Mouse (Mus musculus) G1E-ER4 (cell line): Measurements from ENCODE around the gene Cbln1. TPM values are rescaled to one million over a fixed set of nuclear protein-coding genes. Genes with fewer than 3 reads are reported as not detected.

ENCODE experiments used
- GATA1 ChIP-seq: IDR thresholded peaks from one replicate; pipeline ENCODE4 v1.8.0; 2012; ENCODE audit warnings: low read length, inconsistent platforms
- polyA plus RNA-seq: library from polyadenylated mRNA; stranded (reverse); fragments of >175 nt; gene quantifications from 2 replicates; pipeline ENCODE4 v1.2.3, GENCODE M21; 2012

The Cbln1 gene
- polyA plus RNA-seq, 1 experiment, result not detected

DNA sequence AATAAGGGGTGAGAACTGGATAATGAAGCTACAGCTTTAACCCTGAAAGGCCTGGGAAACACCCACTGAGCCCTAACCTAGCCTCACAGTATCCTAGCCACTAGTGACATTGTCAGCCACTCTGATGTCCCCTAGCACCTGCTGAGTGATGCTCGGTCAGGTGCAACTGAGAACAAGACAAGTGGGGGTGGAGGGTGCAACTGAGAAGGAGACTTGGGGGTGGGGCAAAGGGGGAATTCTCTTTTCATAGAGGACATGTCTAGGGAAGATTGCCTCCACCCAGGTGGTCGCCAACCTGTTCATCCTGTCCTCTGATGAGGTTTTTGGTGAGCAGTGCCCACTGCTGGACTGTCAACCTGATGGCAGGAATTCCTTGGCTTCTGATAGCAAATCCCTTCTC lies 1.5 kb upstream of the Cbln1 start:
- TF ChIP-seq GATA1, result no peak

GRCm38 (mm10) chr8:87473314-87473713 lies 905 bp upstream of the Cbln1 start:
- TF ChIP-seq GATA1, result no peak

- TF ChIP-seq GATA1, result no peak
Measured at GRCm38 (mm10) chr8:87471603-87472270, 672 bp downstream of the Cbln1 start.

DNA sequence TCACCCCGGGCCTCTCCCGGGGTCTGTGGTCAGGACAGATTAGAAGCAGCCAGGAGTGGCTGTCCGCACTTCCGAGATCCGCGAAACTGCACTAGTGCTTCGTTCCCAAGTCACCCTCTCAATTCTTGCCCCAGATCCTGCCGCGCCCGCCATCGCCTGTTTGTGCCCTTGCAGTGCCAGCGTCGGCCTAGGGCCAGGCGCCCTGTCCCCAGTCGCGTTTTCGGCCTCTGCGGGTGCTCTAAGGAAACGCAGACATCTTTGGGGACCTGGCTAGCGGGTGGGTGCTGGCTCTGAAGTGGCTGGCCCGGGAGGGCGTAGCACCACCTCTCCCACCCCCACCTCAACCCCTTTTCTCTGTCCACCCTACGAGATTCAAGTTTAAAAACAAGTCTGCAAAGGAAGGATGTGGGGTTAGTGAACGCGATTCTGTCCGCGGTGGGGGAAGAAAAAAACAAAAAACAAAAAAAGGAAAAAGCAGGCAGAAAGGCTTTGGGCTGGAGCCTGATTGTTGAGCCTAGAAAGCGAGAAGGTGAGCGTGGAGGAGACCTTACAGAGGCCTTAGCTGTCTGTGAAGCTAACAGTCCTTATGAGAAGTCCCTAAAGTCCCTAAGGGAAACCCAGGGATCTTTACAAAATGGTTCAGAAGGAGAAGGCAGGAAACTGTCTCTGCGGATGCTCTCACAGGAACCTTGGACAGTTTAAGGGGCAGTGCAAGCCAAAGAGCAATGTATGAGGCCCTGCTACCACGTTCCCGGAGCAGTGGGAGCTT lies 1.4 kb downstream of the Cbln1 start:
- TF ChIP-seq GATA1, result no peak

DNA sequence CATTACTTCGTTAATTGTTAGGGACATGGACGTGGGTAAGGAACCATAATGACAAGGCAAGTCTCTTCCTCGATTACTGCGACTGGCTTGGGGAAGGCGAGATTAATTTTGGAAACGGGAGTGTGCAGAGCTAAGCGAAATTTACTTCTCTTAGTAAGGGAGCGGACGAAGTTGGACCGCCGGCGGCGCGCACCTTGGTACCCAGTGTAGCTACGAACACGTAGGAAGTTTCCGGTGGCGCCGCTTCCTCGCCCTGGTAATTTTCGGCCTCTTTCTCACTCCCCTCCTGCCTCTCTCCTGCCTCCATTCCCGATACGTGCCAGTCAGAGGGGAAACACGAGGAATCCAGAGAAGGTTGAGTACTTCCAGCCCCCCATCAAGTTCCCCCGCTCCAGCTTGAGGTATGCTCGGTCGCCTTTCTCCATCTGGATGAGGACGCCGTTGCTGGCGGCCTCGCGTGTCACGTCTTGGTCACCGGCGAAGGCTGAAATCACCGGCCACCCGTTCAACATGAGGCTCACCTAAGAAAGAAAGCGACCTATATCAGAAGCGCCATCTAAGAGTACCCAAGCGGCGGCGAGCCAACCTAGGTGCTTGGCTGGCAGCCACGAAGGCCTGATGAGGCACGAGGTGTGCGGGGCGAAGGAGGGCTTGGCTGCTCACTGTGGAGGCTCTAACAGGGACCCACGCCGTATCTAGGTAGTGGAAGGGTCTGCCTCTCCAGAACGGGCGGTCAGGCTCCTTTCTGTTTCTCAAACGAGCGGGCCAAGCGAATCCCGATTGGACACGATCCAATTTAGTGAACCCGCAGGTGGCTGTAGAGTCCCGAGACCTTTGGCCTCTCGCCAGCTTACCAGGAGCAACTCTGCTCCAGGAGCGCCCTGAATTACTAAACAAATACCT lies 2.2 kb downstream of the Cbln1 start:
- no peak for TF ChIP-seq GATA1

GRCm38 (mm10) chr8:87468958-87469815 lies 3.2 kb downstream of the Cbln1 start:
- no peak for TF ChIP-seq GATA1

GRCm38 (mm10) chr8:87468416-87468957 lies 3.9 kb downstream of the Cbln1 start:
- TF ChIP-seq GATA1, result no peak

GRCm38 (mm10) chr8:87467906-87468305 lies 4.5 kb downstream of the Cbln1 start:
- no peak for TF ChIP-seq GATA1

DNA sequence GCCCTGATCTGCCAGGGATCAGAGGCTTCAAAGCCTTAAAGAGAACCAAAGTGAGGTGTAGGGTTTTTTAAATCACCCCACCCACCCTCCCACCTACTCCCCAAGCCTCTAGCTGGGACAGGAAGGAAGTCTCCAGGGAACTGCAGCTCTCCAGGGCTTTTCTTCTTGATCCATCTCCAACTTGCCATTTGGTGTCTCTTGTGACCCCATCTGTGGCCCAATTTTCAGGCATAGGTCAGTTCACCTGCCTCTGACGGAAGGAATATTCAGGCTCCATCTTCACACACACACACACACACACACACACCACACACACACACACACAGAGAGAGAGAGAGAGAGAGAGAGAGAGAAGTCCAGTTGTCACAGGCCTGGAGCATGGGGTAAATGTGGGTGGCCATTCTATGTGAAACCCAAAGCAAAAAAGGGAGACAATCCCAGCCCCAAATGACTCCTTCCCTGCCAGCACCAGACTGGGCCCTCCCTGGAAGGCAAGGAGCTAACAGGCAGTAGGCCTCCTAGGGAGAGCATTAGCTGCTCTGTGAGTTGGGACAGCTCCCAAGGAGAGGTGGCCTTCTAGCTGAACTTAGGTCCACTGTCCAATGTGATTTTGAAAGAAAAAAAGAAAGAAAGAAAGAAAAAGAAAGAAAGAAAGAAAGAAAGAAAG lies 5.3 kb downstream of the Cbln1 start:
- no peak for TF ChIP-seq GATA1

DNA sequence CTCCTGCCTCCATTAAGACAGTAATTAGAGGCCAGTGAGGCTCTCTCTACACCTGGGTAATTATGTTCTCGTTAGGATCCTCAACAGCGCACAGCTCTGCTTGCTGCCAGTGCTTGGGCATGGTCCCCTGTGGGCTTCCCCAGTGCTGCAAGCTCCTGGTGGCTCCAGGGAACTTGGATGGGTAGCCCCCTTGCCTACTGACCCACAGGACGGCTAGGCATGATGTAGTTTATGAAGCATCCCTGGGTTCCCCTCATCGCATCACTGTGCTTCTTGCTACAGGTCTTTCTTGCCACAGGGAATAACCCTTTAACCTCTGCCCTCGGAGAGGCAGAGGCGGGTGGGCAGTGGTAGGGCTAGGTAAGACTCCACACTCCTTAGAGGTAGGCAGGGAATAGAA lies 6.1 kb downstream of the Cbln1 start:
- TF ChIP-seq GATA1, result no peak

DNA sequence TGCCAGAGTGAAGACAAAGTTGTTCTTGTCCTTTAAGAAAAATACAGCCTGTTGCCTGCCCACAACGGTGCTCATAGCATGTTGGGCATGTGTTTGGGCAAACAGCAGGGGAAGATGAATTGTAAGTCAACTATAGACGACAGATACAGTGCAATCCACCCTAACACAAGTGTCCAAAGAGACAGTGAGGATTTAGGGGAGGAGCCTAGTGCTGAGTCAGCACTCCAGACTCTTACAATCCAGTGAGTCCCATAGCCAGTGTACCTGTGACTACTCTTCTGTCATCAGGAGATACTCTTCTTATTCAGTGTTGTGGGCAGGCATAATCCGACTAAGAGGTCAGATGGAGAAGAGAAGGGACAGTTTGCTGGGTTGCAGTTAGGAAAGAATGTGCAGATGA lies 8.0 kb downstream of the Cbln1 start:
- no peak for TF ChIP-seq GATA1

DNA sequence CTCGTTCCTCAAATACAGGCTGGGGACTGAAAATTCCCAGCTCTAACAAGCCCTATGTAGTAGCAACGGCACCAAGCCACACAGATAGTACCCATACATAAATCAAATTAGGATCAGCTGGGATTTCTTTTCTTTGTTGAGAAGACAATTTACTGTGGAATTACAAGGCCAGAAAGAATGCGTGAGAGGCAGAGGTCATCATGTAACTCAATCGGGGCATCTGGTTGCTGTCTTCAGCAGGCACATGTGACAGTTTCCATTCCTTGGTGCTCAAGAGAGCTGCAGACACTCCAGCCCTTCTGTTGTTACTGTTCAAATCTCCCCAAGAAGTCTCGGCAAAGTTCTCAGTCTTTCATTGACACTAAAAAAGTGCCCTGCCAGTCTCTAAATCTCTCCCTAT lies 10.6 kb downstream of the Cbln1 start:
- TF ChIP-seq GATA1, result no peak

DNA sequence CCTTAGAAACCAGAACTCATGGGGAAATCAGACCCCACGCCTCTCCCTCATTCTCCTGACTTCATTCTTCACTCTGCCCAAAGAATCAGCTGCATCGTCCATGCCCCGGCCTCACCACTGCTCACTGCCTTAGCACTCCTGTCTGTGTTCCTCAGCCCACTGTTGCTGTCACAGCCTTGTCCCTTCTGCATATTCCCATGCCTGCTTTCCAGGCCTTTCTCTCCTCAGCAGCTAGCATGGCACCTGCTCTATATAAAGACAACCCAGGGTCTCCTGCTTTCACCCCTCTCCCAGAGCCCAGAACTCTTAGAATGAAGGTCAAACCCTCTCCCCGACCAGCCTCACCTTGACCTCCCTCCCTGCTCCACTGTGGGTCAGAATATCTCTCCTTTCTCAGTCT lies 15.5 kb downstream of the Cbln1 start:
- TF ChIP-seq GATA1, result no peak

DNA sequence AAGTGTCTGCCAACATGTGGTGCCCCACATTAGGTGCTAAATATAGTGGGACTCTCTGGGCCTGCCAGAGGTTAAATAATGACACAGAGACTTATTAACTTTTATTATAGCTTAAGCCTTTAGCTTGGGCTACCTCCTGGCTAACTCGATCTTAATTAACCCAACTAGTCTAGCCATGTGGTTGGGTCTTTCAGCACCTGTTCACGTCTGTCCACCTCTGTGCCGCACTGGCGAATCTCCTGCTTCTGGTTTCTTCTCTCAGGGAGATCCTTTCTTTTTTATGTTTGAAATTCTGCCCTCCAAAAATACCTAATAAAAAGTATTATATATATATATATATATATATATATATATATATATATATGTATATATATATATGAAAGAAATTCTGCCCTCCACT lies 19.6 kb downstream of the Cbln1 start:
- TF ChIP-seq GATA1, result no peak

DNA sequence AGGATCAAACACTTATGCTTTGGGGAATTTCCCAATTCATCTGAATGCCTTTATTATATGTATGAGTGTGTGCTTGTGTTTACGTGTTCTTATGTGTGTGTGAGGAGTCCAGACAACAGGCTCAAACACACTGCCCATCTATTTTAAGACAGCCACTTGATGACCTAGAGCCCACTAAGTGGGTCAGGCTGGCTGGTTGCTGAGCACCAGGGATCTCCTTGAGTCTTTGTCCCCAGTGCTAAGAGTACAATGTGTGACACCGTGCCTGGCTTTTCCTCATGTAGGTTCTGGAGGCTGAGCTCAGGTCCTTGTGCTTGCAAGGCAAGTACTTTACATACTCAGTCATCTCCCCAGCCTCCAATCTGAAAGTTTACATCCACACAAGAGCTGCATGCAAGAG lies 20.7 kb downstream of the Cbln1 start:
- TF ChIP-seq GATA1, result no peak
